Mouse (Mus musculus) liver, embryonic 12.5 days (tissue): ENCODE measurements around the gene Olfr1306. TPM values are rescaled to one million over a fixed set of nuclear protein-coding genes. Genes with fewer than 3 reads are reported as not detected.

ENCODE experiments used
- ATAC-seq: fragments of 200-750 bp; cut with Nextera tagmentation; 2 replicates; pipeline ENCODE4 v1.8.0; 2017; ENCODE audit warnings: moderate number of reproducible peaks, mild to moderate bottlenecking, moderate library complexity
- H3K27ac ChIP-seq: fragments of 300-500 bp; sonication (generic); 2 replicates; pipeline ENCODE4 v1.5.1; 2016; ENCODE audit warnings: mild to moderate bottlenecking
- H3K27me3 ChIP-seq: fragments of 300-500 bp; sonication (generic); replicated peaks from 2 replicates; pipeline ENCODE4 v1.6.1; 2016; ENCODE audit warnings: mild to moderate bottlenecking, moderate library complexity
- H3K36me3 ChIP-seq: fragments of 300-500 bp; sonication (generic); 2 replicates; pipeline ENCODE4 v1.6.1; 2016; ENCODE audit warnings: mild to moderate bottlenecking, moderate library complexity
- H3K4me1 ChIP-seq: fragments of 300-500 bp; sonication (generic); 2 replicates; pipeline ENCODE4 v1.6.1; 2016
- H3K4me2 ChIP-seq: fragments of 300-500 bp; sonication (generic); 2 replicates; pipeline ENCODE4 v1.6.1; 2016; ENCODE audit warnings: mild to moderate bottlenecking, moderate library complexity
- H3K4me3 ChIP-seq: fragments of 300-500 bp; sonication (generic); 2 replicates; pipeline ENCODE4 v1.5.1; 2016; ENCODE audit warnings: mild to moderate bottlenecking, moderate library complexity
- H3K9ac ChIP-seq: fragments of 300-500 bp; sonication (generic); 2 replicates; pipeline ENCODE4 v1.6.1; 2016; ENCODE audit warnings: mild to moderate bottlenecking, moderate library complexity
- H3K9me3 ChIP-seq: fragments of 300-500 bp; sonication (generic); replicated peaks from 2 replicates; pipeline ENCODE4 v1.6.1; 2016; ENCODE audit warnings: mild to moderate bottlenecking, moderate library complexity
- WGBS: fragments of 180-500 bp; shearing (Covaris S2); methylation state at CpG from one replicate; pipeline ENCODE4 v1.1.7; 2016; ENCODE audit not compliant: insufficient replicate concordance; 5-methylcytosine and 5-hydroxymethylcytosine counted together
- polyA plus RNA-seq: library from polyadenylated mRNA; unstranded; fragments of >200 nt; fragmentation: Nextera tagmentation; extraction: Ambion mirVana; gene quantifications from 2 replicates; pipeline ENCODE4 v1.2.1, GENCODE M21; 2016

The Olfr1306 gene
- polyA plus RNA-seq: not detected in 2 replicates

GRCm38 (mm10) chr2:111916171-111916570 lies at the start of gene Olfr1306:
Olfr1306 (minus strand) TSS chr2:111916271.
- Histone ChIP-seq H3K27me3 (no peaks in the 10 kb centered on the region), H3K4me2 (no peak within 1 kb of the TSS), H3K4me1 (no peaks in the 10 kb centered on the region), H3K27ac (no peak within 1 kb of the TSS), H3K9me3 (no peaks in the 10 kb centered on the region; the same call in 1 of the 2 replicates), H3K9ac (no peak within 1 kb of the TSS), H3K4me3 (no peak within 1 kb of the TSS), H3K36me3 (no peaks in the 10 kb centered on the region)
- ATAC-seq: no peak
- WGBS: 62% methylated on average over 1 of the region's 1 CpGs

GRCm38 (mm10) chr2:111964844-111965243 lies 48.8 kb upstream of the Olfr1306 start, which contains the start of gene Olfr1308:
Olfr1308 (minus strand) TSS chr2:111964944.
- no peaks in the 10 kb centered on the region for H3K4me1 ChIP-seq
- H3K4me3 ChIP-seq: no peak within 1 kb of the TSS
- no peaks in the 10 kb centered on the region for H3K36me3 ChIP-seq
- no peak for ATAC-seq
- H3K27me3 ChIP-seq: no peaks in the 10 kb centered on the region
- no peak within 1 kb of the TSS for H3K27ac ChIP-seq
- no peak within 1 kb of the TSS for H3K9ac ChIP-seq
- H3K4me2 ChIP-seq: no peak within 1 kb of the TSS
- 25% methylated on average over 1 of the region's 1 CpGs for WGBS
- no peaks in the 10 kb centered on the region for H3K9me3 ChIP-seq

- no peaks in the 10 kb centered on the region for H3K4me1 ChIP-seq
- no peaks in the 10 kb centered on the region for H3K36me3 ChIP-seq
- H3K27ac ChIP-seq: no peak within 1 kb of the TSS
- H3K4me3 ChIP-seq: no peak within 1 kb of the TSS
- no peak within 1 kb of the TSS for H3K4me2 ChIP-seq
- H3K27me3 ChIP-seq: no peaks in the 10 kb centered on the region
- no peaks in the 10 kb centered on the region for H3K9me3 ChIP-seq
- no peak for ATAC-seq
- no peak within 1 kb of the TSS for H3K9ac ChIP-seq
- 50% methylated on average over 1 of the region's 1 CpGs for WGBS
These were observed 33.3 kb upstream of the Olfr1306 start, which contains the start of gene Olfr1307 for GRCm38 (mm10) chr2:111949340-111949739. Olfr1307 (minus strand) TSS chr2:111949440.

- Histone ChIP-seq H3K9me3 (no peaks in the 10 kb centered on the region), H3K9ac (no peak within 1 kb of the TSS), H3K27me3 (no peaks in the 10 kb centered on the region), H3K4me2 (no peak within 1 kb of the TSS), H3K4me3 (no peak within 1 kb of the TSS), H3K36me3 (no peaks in the 10 kb centered on the region), H3K27ac (no peak within 1 kb of the TSS), H3K4me1 (no peaks in the 10 kb centered on the region)
- WGBS: 74% methylated on average over 2 of the region's 2 CpGs
- no peak for ATAC-seq
These were observed 39.0 kb downstream of the Olfr1306 start, which contains the start of gene Olfr1305 for GRCm38 (mm10) chr2:111877049-111877448. Olfr1305 (minus strand) TSS chr2:111877149.

Other genes with a start within 250 kb of the Olfr1306 start
- not detected in 2 replicates for gene Olfr1301, start 165.3 kb downstream of the Olfr1306 start, polyA plus RNA-seq
- not detected in 2 replicates for gene Olfr1302, start 138.8 kb downstream of the Olfr1306 start, polyA plus RNA-seq
- not detected in 2 replicates for gene Olfr1303, start 95.9 kb downstream of the Olfr1306 start, polyA plus RNA-seq
- not detected in 2 replicates for gene Olfr1305, start 39.1 kb downstream of the Olfr1306 start, polyA plus RNA-seq
- gene Olfr1307, start 33.2 kb upstream of the Olfr1306 start, polyA plus RNA-seq: not detected in 2 replicates
- not detected in 2 replicates for gene Olfr1308, start 48.7 kb upstream of the Olfr1306 start, polyA plus RNA-seq
- gene Olfr1309, start 74.0 kb upstream of the Olfr1306 start, polyA plus RNA-seq: not detected in 2 replicates
- not detected in 2 replicates for gene Olfr1310, start 96.4 kb upstream of the Olfr1306 start, polyA plus RNA-seq
- gene Olfr1311, start 108.1 kb upstream of the Olfr1306 start, polyA plus RNA-seq: not detected in 2 replicates
- gene Olfr1312, start 134.0 kb upstream of the Olfr1306 start, polyA plus RNA-seq: not detected in 2 replicates
- not detected in 2 replicates for gene Olfr1313, start 161.6 kb upstream of the Olfr1306 start, polyA plus RNA-seq
- gene Olfr1314, start 180.5 kb upstream of the Olfr1306 start, polyA plus RNA-seq: not detected in 2 replicates
- gene Olfr1315-ps1, start 199.2 kb upstream of the Olfr1306 start, polyA plus RNA-seq: not detected in 2 replicates
- gene Olfr1316, start 218.7 kb upstream of the Olfr1306 start, polyA plus RNA-seq: not detected in 2 replicates
- gene Olfr1317, start 224.1 kb upstream of the Olfr1306 start, polyA plus RNA-seq: not detected in 2 replicates
- gene Olfr1318, start 237.9 kb upstream of the Olfr1306 start, polyA plus RNA-seq: not detected in 2 replicates